Mouse (Mus musculus) kidney, adult 18-20 months (tissue): ENCODE data around the gene Vav2.

Experiments used
- DNase-seq: peaks from one replicate; pipeline ENCODE4 v3.0.0; 2021

Gene Vav2

GRCm38 (mm10) chr2:27426855-27427457, at the start of gene Vav2:
Vav2 (minus strand) TSS chr2:27427033.
- DNase-seq = peak; percentile 92

GRCm38 (mm10) chr2:27475495-27476302, 48.9 kb upstream of the Vav2 start:
- peak; percentile 91 for DNase-seq

GRCm38 (mm10) chr2:27474621-27475484, 48.0 kb upstream of the Vav2 start:
- no peak for DNase-seq

DNA sequence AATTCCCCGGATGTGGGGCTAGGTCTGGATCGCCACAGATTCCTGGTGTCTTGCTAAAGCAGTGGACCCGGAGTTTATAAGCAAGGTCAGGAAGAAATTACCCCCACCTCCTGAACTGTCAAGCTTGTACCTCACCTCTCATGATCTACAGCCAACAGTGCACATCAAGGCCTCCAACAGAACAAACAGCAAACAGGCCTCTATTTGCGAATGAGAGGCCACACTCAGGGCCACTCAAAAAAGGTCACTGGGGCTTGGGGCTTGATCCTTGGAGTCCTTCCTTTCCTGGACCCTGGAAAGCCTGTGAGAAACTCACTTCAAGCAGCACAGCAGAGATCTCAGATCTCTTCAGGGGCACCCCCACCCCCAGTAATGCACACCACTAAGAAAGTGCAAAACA, 47.1 kb upstream of the Vav2 start:
- no peak for DNase-seq

- no peak for DNase-seq
Measured at GRCm38 (mm10) chr2:27473061-27473765, 46.4 kb upstream of the Vav2 start.

DNA sequence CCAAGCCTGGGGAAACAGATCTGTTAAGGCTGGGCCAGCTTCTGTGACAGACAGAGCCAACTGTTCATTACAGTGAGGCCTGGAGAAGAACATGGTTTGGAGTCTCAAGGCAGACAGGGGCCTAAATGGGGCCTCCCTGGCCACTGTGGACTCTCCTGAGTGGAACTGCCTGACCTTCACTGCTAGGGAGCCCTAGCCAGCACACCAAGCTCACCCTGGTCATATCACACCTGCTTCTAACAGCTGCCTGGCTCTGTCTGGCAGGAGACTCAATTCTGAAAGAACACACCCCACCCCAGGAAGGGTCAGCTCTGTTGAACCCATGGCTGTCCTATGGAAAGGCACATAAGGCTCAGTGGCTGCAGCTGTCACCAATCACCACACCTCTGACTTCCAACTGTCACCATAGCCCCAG, 44.3 kb upstream of the Vav2 start:
- DNase-seq = no peak

GRCm38 (mm10) chr2:27470535-27470934, 43.7 kb upstream of the Vav2 start:
- no peak for DNase-seq

DNA sequence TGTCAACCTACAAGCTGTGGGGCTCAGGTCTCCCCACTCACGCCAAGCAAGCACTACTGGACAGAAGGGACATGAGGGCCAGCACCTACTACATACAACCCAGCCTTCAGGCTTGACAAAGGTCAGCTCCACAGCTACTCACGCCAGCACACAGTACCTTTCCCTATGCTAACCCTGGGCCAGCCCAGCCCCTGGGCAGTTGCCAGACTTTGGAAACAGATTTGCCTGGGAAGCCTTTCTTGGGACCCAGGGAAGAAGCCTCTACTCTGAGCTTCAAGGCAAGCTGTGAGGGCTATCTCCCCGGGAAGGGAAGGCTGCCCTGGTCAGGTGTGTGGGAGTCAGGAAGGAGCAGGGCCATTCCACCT, 43.1 kb upstream of the Vav2 start:
- DNase-seq = peak; percentile 68

DNA sequence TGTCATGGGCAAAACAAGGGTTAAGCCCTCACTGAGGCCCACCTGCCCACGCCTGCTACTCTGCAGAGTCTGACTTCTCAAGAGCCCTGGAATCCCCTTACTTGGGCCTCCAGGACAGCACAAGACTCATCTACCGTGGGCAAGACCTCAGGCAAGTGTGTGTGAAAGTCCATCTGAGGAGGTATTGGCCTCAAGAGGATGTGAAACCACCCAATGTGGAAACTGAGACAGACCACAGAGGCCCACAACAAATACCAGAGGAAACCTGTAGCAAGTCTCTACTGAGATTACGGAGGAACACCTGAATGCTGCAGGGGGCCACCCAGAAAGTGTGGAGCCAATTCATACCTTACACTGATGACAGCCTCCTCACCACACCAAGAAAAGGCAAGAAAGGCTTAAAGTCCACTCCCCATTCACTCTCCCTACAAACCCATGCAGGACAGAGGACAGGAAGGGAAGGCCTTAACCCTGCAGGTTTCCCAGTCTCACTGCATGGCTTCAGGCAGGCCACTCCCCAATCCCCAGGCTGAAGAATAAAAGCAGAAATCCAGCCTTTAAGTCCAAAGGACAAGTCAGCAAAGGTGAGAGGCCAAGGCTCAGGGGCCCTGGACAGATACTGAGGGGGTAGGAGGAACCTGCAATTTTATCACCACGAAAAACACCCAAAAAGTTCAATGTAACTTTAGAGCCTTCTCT, 42.6 kb upstream of the Vav2 start:
- DNase-seq = no peak

DNA sequence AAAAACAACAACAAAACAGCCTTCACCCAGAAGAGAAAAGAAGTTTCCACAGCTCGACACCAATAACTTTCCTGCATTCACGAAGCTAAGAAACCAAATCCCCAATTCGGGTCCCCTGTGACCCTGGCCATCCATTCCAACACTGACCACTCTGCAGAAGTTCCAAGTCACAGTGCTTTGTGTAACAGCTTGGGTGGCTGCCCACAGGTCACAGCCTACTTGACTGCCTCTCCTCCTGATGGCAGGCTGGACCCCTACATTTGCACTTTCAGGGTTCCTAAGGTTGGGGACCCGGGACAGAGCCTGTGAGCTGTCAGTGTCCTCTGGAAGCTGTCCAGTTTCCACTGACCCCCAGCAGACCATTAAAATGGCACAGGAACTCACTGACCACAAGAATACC, 36.1 kb upstream of the Vav2 start:
- no peak for DNase-seq

DNA sequence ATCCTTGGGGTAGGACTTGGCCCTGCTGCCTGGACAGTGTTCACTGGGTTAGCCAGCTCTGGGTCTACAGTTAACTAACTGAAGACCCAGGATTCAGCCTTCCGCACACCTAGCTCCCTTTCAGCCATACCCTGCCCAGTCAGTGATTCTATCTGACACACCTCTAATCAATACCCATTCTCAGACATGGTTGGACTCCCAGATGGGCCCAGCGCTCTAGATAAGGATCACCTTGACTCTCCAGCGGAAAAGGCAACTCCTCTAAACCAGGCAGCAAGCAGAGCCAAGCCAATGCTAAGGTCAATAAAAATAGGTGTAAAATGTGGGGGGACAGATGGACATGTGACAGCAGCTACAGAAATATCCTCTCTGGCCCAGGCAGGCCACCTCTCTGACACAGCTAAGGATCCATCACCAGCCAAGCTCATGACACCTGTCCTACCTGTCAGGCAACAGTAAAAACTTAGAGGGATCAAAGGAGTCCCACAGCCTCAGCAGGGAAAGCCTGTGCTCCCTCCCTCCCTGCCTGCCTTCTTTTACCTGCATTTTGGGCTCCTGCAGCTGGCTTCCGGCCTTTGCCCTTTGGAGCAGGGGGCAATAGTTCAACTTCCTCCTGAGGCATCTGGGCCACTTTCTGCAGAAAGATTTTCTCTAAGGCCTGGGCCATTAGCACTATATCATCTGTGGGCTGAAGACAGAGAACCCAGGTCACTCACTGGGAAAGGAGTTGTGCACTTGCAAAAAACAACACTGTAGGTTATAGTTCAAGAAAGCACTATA, 35.2 kb upstream of the Vav2 start:
- peak; percentile 85 for DNase-seq

DNA sequence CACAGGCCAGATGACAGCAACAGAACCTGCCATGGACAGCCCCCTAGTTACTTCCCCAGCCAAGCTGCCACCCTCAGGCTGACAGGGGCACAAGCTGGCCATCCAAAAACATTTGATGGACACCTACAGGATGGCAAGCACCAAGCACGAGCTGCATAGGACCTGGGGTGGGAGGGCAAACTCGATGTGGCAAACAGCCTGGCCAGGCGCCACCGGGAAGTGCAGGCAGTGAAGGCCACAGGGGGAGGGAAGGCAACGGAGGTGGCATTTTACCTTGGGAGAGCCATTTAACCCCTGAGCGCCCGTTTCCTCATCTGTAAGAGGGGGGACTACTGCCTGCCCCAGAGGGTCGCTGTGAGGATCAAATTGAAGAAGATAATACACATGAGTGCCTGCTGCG, 33.8 kb upstream of the Vav2 start:
- no peak for DNase-seq

- DNase-seq = no peak
Measured at GRCm38 (mm10) chr2:27460163-27460562, 33.3 kb upstream of the Vav2 start.

DNA sequence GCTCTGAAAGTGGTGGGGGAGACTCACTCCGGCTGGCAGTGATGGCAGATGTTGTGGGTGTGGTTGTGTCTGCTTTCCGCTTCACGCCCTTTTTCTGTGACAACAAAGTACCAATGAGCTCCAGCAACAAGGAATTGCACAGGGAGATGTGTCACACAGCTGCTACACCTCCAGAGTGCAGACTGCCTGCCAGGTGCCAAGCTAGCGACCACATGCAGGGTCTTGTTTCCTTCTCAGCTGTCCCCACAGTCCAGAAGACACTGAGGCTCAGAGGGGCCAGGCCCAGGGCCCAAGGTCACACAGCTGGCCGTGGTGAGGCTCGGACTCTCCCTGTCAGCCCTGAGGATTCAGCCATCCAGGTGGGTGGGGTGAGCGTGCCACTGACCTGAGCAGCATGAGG, 32.9 kb upstream of the Vav2 start:
- no peak for DNase-seq

DNA sequence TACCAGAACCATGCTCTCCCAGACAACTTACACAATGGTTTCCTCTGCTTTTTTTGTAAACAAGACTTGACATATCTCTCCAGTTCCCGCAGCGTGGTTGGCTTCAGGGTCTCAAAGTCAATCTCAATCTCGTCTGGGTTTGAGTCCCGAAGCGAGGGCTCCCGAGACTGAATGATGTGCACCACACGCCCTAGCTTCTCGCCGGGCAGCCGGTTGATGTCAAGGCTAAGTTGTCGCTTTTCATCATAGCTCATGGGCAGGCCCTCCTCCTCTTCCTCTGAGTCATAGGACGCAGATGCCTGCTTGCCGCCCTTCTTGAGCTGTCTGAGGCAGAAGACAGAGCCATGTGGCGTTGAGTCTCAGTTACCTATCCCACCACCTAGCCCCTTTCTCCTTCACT, 23.4 kb upstream of the Vav2 start:
- DNase-seq = no peak

GRCm38 (mm10) chr2:27447782-27448181, 20.9 kb upstream of the Vav2 start:
- DNase-seq = no peak

GRCm38 (mm10) chr2:27446812-27447211, 20.0 kb upstream of the Vav2 start:
- no peak for DNase-seq

GRCm38 (mm10) chr2:27445910-27446309, 19.1 kb upstream of the Vav2 start:
- no peak for DNase-seq

DNA sequence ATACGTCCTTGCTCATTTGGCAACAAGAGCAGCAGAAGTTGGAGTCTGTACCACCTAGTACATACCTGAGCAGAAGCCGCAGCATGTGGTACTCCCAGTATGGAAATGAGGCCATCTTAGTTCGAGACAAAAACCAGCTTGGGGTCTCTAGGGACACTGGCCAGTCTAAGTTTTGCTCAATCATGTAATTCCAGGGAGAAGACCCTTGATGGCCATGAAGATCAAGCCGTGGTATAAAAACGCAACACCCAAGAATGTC, 16.5 kb upstream of the Vav2 start:
- no peak for DNase-seq

DNA sequence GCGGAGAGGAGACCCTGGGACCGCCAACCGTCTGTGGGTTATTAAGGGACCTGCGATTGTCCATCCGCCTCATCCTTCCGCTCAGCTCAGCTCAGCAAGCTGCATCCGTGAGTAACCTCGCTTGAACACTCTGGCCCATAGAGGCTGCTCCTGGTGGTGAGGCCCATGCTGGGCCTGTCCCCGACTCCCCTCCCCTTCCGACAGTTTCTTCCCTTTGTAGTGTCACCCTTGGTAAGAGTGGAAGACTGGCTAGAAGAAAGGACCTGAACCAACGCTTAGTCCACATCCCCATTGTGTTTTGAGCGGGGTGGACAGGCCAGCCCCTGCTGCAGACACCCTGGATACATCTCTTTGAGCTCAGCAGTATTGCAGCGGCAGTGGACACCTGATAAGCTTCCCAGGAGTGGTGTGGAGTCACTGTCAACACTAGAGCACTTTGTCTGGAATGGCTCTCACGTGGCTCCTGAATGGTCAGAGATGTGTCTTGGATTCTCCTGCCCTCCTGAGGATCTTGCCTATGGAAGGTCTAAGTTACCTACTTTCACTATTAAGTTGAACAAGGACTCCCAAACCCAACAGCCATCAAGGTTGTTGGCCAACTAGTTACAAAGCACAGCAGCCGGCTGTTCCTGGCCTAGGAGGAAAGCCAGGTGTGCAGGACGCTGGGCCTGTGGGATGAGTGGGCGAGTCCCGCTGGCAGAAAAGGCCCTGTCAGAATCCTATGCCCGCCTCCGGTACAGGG, 16.0 kb upstream of the Vav2 start:
- DNase-seq = no peak
